Mouse (Mus musculus) lung, postnatal 0 days (tissue): ENCODE measurements at regions not wholly inside any gene's neighbourhood (a gene's known extent, or its start where the extent isn't known, plus 50 kb on each side); places are given as distances from the start of the nearest gene placed in this dataset.

Experiments used
- ATAC-seq: fragments of 200-750 bp; cut with Nextera tagmentation; 2 replicates; pipeline ENCODE4 v1.8.0; 2017; ENCODE audit warnings: moderate library complexity
- DNase-seq: peaks from one replicate; pipeline ENCODE4 v3.0.0-alpha.2; 2016; ENCODE audit warnings: low spot score
- H3K27ac ChIP-seq: fragments of 300-500 bp; sonication (generic); 2 replicates; pipeline ENCODE4 v1.5.1; 2014; ENCODE audit warnings: antibody characterized with exemption, mild to moderate bottlenecking, low read length, mixed read lengths
- H3K27me3 ChIP-seq: fragments of 300-500 bp; sonication (generic); replicated peaks from 2 replicates; pipeline ENCODE4 v1.6.1; 2014; ENCODE audit warnings: low read length, mixed read lengths; ENCODE audit not compliant: insufficient read depth
- H3K36me3 ChIP-seq: fragments of 300-500 bp; sonication (generic); 2 replicates; pipeline ENCODE4 v1.6.1; 2014; ENCODE audit warnings: low read length, mixed read lengths; ENCODE audit not compliant: insufficient read depth
- H3K4me1 ChIP-seq: fragments of 300-500 bp; sonication (generic); 2 replicates; pipeline ENCODE4 v1.6.1; 2014; ENCODE audit warnings: antibody characterized with exemption, low read depth, low read length, mixed read lengths; ENCODE audit not compliant: insufficient read depth
- H3K4me2 ChIP-seq: fragments of 300-500 bp; sonication (generic); replicated peaks from 2 replicates; pipeline ENCODE4 v1.6.1; 2014; ENCODE audit warnings: low read depth, mild to moderate bottlenecking, low read length, moderate library complexity, mixed read lengths
- H3K4me3 ChIP-seq: fragments of 300-500 bp; sonication (generic); 2 replicates; pipeline ENCODE4 v1.5.1; 2014; ENCODE audit warnings: low read depth, low read length
- H3K9ac ChIP-seq: fragments of 300-500 bp; sonication (generic); replicated peaks from 2 replicates; pipeline ENCODE4 v1.6.1; 2014; ENCODE audit warnings: low read depth, mild to moderate bottlenecking
- H3K9me3 ChIP-seq: fragments of 300-500 bp; sonication (generic); 2 replicates; pipeline ENCODE4 v1.6.1; 2016; ENCODE audit warnings: low read length, mixed read lengths
- CTCF ChIP-seq: IDR thresholded peaks from 2 replicates; pipeline ENCODE4 v1.5.1; 2016; ENCODE audit warnings: antibody characterized with exemption, mild to moderate bottlenecking
- EP300 ChIP-seq: IDR thresholded peaks from 2 replicates; pipeline ENCODE4 v1.6.1; 2016; ENCODE audit warnings: antibody characterized with exemption, mild to moderate bottlenecking, control low read depth
- WGBS: fragments of 180-500 bp; shearing (Covaris S2); extraction: QIAGEN DNeasy Blood & Tissue Kit; methylation state at CpG from one replicate; pipeline ENCODE4 v1.1.7; 2014; 5-methylcytosine and 5-hydroxymethylcytosine counted together

GRCm38 (mm10) chr16:86009638-86010329 is 108.2 kb upstream of the Adamts5 start:
- DNase-seq, result no peak
- 54% methylated on average over 3 of the region's 3 CpGs for WGBS

GRCm38 (mm10) chr16:86007799-86008198 is 106.2 kb upstream of the Adamts5 start:
- no peaks in the 10 kb centered on the region for H3K27me3 ChIP-seq
- H3K36me3 ChIP-seq, result no peaks in the 10 kb centered on the region
- no peaks in the 10 kb centered on the region for H3K4me1 ChIP-seq
- WGBS, result 57% methylated on average over 1 of the region's 1 CpGs
- no peak overlapping the region for H3K27ac ChIP-seq
- H3K4me3 ChIP-seq, result no peak overlapping the region
- DNase-seq (no peak), ATAC-seq (no peak)
- no peak overlapping the region for H3K9ac ChIP-seq
- no peak overlapping the region for H3K4me2 ChIP-seq
- H3K9me3 ChIP-seq, result no peaks in the 10 kb centered on the region
- TF ChIP-seq EP300 (no peak), CTCF (no peak)

More at GRCm38 (mm10) chr16:86009638-86010329, 108.2 kb upstream of the Adamts5 start:
- Histone ChIP-seq H3K9ac (no peak overlapping the region), H3K36me3 (no peaks in the 10 kb centered on the region), H3K27me3 (no peaks in the 10 kb centered on the region), H3K4me2 (no peak overlapping the region), H3K4me3 (no peak overlapping the region), H3K4me1 (no peaks in the 10 kb centered on the region), H3K27ac (no peak overlapping the region), H3K9me3 (no peaks in the 10 kb centered on the region)
- ATAC-seq, result no peak
- TF ChIP-seq EP300, result no peak
- TF ChIP-seq CTCF, result no peak

- WGBS, result 90% methylated on average over 1 of the region's 1 CpGs
- H3K4me2 ChIP-seq, result no peak overlapping the region
- no peak overlapping the region for H3K27ac ChIP-seq
- no peaks in the 10 kb centered on the region for H3K27me3 ChIP-seq
- H3K4me1 ChIP-seq, result no peaks in the 10 kb centered on the region
- H3K4me3 ChIP-seq, result no peak overlapping the region
- no peak overlapping the region for H3K9ac ChIP-seq
- DNase-seq, result no peak
- no peaks in the 10 kb centered on the region for H3K9me3 ChIP-seq
- ATAC-seq, result no peak
- TF ChIP-seq CTCF (no peak), EP300 (no peak)
- H3K36me3 ChIP-seq, result no peaks in the 10 kb centered on the region
These were observed 99.2 kb upstream of the Adamts5 start for GRCm38 (mm10) chr16:86000846-86001245.

DNA sequence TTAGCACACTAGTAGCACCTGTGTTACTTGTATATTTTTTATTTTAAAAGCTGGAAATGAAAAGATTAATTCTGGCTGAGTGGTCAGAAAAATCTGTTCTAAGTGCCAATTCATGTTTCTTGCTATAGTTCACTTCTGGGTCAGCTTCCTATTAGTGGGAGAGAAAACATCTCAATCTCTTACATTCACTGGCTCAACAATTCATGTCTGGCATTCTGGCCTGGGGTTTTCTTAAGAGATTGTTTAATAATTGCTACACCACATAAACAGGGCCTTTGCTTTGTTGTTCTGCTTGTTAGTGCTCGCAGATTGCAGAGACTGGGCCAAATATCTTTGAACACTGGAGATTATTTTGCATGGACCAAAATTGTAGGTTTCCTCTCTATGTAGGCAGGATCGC is 84.2 kb upstream of the Adamts5 start:
- TF ChIP-seq EP300, result no peak
- TF ChIP-seq CTCF, result no peak
- Histone ChIP-seq H3K4me1 (no peaks in the 10 kb centered on the region), H3K9ac (no peak overlapping the region), H3K9me3 (no peaks in the 10 kb centered on the region), H3K27me3 (no peaks in the 10 kb centered on the region), H3K4me3 (no peak overlapping the region), H3K36me3 (no peaks in the 10 kb centered on the region), H3K27ac (no peak overlapping the region), H3K4me2 (no peak overlapping the region)
- no peak for DNase-seq
- 63% methylated on average over 2 of the region's 2 CpGs for WGBS
- no peak for ATAC-seq

- WGBS, result 63% methylated on average over 2 of the region's 2 CpGs
- H3K4me3 ChIP-seq, result no peak overlapping the region
- H3K27ac ChIP-seq, result no peak overlapping the region
- DNase-seq (no peak), ATAC-seq (no peak)
- no peak for TF ChIP-seq EP300
- no peak for TF ChIP-seq CTCF
- no peak overlapping the region for H3K4me2 ChIP-seq
- no peaks in the 10 kb centered on the region for H3K9me3 ChIP-seq
- H3K36me3 ChIP-seq, result no peaks in the 10 kb centered on the region
- no peaks in the 10 kb centered on the region for H3K4me1 ChIP-seq
- no peak overlapping the region for H3K9ac ChIP-seq
- no peaks in the 10 kb centered on the region for H3K27me3 ChIP-seq
These were observed 75.5 kb upstream of the Adamts5 start for GRCm38 (mm10) chr16:85977102-85977501.

DNA sequence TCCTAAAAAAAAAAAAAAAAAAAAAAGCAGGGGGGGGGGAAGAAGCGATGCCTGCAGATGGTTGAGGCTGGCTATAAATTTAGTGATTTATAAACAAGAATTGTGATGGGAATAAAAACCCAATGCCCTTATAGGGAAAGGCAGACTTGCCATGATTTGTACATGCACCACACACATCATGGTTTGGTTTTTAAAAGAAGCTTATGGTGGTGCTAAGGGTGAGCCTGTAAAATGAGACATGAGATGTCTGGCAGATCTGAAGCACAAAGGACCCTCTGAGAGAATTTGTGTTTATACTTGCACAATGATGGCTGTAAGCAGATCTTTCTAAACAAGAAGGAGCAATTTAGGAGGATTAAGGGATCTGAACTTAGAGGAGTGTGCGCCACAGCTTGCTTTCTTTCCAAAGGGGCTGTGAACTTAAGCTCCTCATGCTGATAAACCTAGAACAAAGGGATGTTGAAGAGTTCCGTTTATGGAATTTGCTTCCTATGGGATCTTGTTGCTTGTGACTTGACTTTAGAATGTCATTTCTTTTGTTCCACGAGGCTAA is 65.3 kb upstream of the Adamts5 start:
- ATAC-seq, result no peak
- no peak for DNase-seq
- no peak overlapping the region for H3K9ac ChIP-seq
- H3K27ac ChIP-seq, result no peak overlapping the region
- no peaks in the 10 kb centered on the region for H3K4me1 ChIP-seq
- no peaks in the 10 kb centered on the region for H3K36me3 ChIP-seq
- TF ChIP-seq EP300 (no peak), CTCF (no peak)
- H3K27me3 ChIP-seq, result no peaks in the 10 kb centered on the region
- no peak overlapping the region for H3K4me3 ChIP-seq
- WGBS, result 39% methylated on average over 4 of the region's 4 CpGs
- no peak overlapping the region for H3K4me2 ChIP-seq
- H3K9me3 ChIP-seq, result no peaks in the 10 kb centered on the region
